Mouse (Mus musculus) G1E (cell line): Measurements from ENCODE around the gene Ndufv2.

Experiments
- CTCF ChIP-seq: IDR thresholded peaks from 2 replicates; pipeline ENCODE4 v1.5.1; 2012; ENCODE audit warnings: low read depth, low read length, inconsistent platforms, mixed read lengths
- GATA1 ChIP-seq: IDR thresholded peaks from 2 replicates; pipeline ENCODE4 v1.6.1; 2012; ENCODE audit warnings: borderline replicate concordance, low read length, inconsistent platforms, mixed read lengths
- POLR2AphosphoS5 ChIP-seq: IDR thresholded peaks from 2 replicates; pipeline ENCODE4 v1.6.1; 2012; ENCODE audit warnings: low read depth, low read length, inconsistent platforms; ENCODE audit not compliant: insufficient replicate concordance
- TAL1 ChIP-seq: conservative IDR thresholded peaks from 2 replicates; pipeline ENCODE4 v1.6.1; 2012; ENCODE audit warnings: low read depth, low read length, inconsistent platforms, mixed read lengths

- TF ChIP-seq CTCF, result no peak
- TF ChIP-seq POLR2AphosphoS5, result no peak
- no peak for TF ChIP-seq TAL1
- TF ChIP-seq GATA1, result no peak
Measured at GRCm38 (mm10) chr17:66090251-66090650, 11.1 kb downstream of the Ndufv2 start.
